Mouse (Mus musculus) embryonic facial prominence, embryonic 12.5 days (tissue): ENCODE measurements at regions not wholly inside any gene's neighbourhood (a gene's known extent, or its start where the extent isn't known, plus 50 kb on each side); places are given as distances from the start of the nearest gene placed in this dataset.

Experiments used
- ATAC-seq: fragments of 200-750 bp; cut with Nextera tagmentation; 2 replicates; pipeline ENCODE4 v1.8.0; 2017; ENCODE audit not compliant: insufficient number of reproducible peaks, insufficient read depth, low FRiP score, low TSS enrichment
- H3K27ac ChIP-seq: fragments of 300-500 bp; sonication (generic); 2 replicates; pipeline ENCODE4 v1.5.1; 2016; ENCODE audit warnings: mild to moderate bottlenecking
- H3K27me3 ChIP-seq: fragments of 300-500 bp; sonication (generic); 2 replicates; pipeline ENCODE4 v1.6.1; 2016; ENCODE audit warnings: mild to moderate bottlenecking, moderate library complexity
- H3K36me3 ChIP-seq: fragments of 300-500 bp; sonication (generic); 2 replicates; pipeline ENCODE4 v1.6.1; 2016; ENCODE audit warnings: mild to moderate bottlenecking
- H3K4me1 ChIP-seq: fragments of 300-500 bp; sonication (generic); 2 replicates; pipeline ENCODE4 v1.6.1; 2016
- H3K4me2 ChIP-seq: fragments of 300-500 bp; sonication (generic); replicated peaks from 2 replicates; pipeline ENCODE4 v1.6.1; 2016; ENCODE audit warnings: mild to moderate bottlenecking, moderate library complexity
- H3K4me3 ChIP-seq: fragments of 300-500 bp; sonication (generic); 2 replicates; pipeline ENCODE4 v1.5.1; 2016; ENCODE audit warnings: mild to moderate bottlenecking
- H3K9ac ChIP-seq: fragments of 300-500 bp; sonication (generic); 2 replicates; pipeline ENCODE4 v1.6.1; 2016; ENCODE audit warnings: mild to moderate bottlenecking, moderate library complexity
- H3K9me3 ChIP-seq: fragments of 300-500 bp; sonication (generic); 2 replicates; pipeline ENCODE4 v1.6.1; 2016; ENCODE audit warnings: mild to moderate bottlenecking, moderate library complexity
- WGBS: fragments of 180-500 bp; shearing (Covaris S2); methylation state at CpG from one replicate; pipeline ENCODE4 v1.1.7; 2016; 5-methylcytosine and 5-hydroxymethylcytosine counted together

GRCm38 (mm10) chr4:114721386-114721785 is 100.1 kb upstream of the Gm12830 start:
- ATAC-seq, result no peak
- Histone ChIP-seq H3K4me2 (no peak overlapping the region), H3K27me3 (peaks cover 8% of the 10 kb centered on the region; the same call in 1 of the 2 replicates), H3K27ac (0 out of 2 replicates have a peak overlapping the region, but pooled peaks have one; percentile 12), H3K4me3 (no peak overlapping the region), H3K9ac (no peak overlapping the region), H3K36me3 (no peaks in the 10 kb centered on the region), H3K9me3 (peaks cover 8% of the 10 kb centered on the region; the same call in 1 of the 2 replicates), H3K4me1 (peaks cover 23% of the 10 kb centered on the region)
- 49% methylated on average over 2 of the region's 2 CpGs for WGBS

GRCm38 (mm10) chr4:114728235-114729000 is 93.1 kb upstream of the Gm12830 start:
- no peaks in the 10 kb centered on the region for H3K36me3 ChIP-seq
- no peak overlapping the region for H3K4me2 ChIP-seq
- no peaks in the 10 kb centered on the region for H3K9me3 ChIP-seq
- no peak for ATAC-seq
- no peak overlapping the region for H3K9ac ChIP-seq
- H3K27ac ChIP-seq, result no peak overlapping the region
- no peaks in the 10 kb centered on the region for H3K4me1 ChIP-seq
- WGBS, result 89% methylated on average over 11 of the region's 11 CpGs
- peaks cover 8% of the 10 kb centered on the region; the same call in 1 of the 2 replicates for H3K27me3 ChIP-seq
- no peak overlapping the region for H3K4me3 ChIP-seq

DNA sequence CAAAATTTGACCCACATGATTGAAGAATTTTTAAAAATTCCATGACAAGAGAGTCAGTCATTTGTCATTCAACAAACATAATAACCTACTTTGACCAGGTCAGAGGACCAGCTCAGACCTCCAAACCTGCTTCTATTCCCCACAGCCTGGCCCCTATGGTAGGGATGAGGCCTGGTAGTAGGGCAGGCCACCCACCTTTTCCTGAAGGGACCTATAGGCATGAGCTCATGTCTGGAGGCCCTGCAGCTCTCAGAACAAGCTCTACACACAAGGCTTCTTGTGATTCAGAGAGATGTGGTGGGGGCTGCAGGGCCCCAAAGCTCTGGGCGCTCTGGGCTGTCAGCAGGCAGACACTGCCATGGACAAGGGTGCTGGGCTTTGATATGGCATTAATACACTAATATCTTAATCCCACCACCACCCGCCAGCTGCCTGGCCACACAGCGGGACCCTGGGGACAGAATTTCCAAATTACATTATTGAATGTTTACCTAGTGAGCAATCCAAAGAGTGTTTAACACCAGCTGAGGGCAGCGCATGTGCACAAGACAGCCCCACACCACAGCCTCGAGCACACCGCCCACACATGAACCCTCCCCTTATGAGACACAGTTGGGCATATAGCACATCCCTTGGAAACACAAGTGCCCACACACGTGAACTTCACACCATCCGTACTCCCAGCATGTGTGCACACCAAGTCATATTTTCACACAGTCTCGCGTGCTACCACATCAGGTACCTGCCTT is 88.1 kb upstream of the Gm12830 start:
- Histone ChIP-seq H3K9me3 (no peaks in the 10 kb centered on the region), H3K4me3 (no peak overlapping the region), H3K27me3 (0 out of 2 replicates have a peak, but pooled peaks cover 3% of the 10 kb centered on the region), H3K27ac (no peak overlapping the region), H3K4me2 (no peak overlapping the region), H3K9ac (no peak overlapping the region), H3K4me1 (no peaks in the 10 kb centered on the region), H3K36me3 (no peaks in the 10 kb centered on the region)
- no peak for ATAC-seq
- 75% methylated on average over 10 of the region's 10 CpGs for WGBS

DNA sequence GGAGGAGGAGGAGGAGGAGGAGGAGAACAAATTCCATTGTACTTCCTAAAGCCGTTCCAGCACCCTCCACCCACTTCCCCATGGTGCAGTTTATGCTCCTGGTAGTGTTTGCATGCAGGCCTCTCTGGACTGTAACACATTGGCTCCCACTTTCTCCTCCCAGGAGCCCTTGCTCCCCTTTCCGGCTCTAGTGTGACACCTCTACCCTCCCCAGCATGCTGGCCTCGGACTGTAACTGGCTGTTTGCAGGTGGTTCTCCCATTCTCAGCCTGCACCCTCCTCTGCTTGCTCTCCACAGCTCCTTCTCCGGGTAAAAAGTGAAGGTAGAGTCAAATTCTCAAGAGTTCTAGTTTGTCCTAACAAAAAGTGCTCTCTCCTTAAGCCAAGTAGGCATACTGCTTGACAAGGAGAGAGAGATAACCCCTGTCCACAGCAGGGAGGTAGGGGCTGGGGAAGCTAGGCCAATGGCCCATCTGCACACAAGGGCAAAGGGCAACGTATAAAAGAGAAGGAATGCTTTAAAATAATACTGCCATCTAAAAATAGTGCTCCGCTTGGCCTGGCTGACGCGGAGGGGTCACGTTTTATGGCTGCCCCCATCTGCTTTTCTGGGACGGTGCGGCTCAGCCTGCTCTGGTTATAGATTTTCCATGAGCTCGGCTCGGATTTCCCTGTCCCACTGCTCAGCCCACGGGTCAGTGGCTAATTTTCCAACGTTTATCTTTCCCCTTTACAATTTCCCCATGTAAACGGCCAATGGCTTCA is 82.4 kb upstream of the Gm12830 start:
- no peaks in the 10 kb centered on the region for H3K36me3 ChIP-seq
- whole genome bisulfite sequencing, result 21% methylated on average over 16 of the region's 16 CpGs
- no peaks in the 10 kb centered on the region for H3K9me3 ChIP-seq
- 0 out of 2 replicates have a peak, but pooled peaks cover 3% of the 10 kb centered on the region for H3K27me3 ChIP-seq
- no peak overlapping the region for H3K4me3 ChIP-seq
- no peak overlapping the region for H3K4me2 ChIP-seq
- H3K4me1 ChIP-seq, result no peaks in the 10 kb centered on the region; the same call in 1 of the 2 replicates
- ATAC-seq, result no peak
- no peak overlapping the region for H3K27ac ChIP-seq
- no peak overlapping the region for H3K9ac ChIP-seq

GRCm38 (mm10) chr4:114748131-114748530 is 73.4 kb upstream of the Gm12830 start:
- Histone ChIP-seq H3K9me3 (no peaks in the 10 kb centered on the region), H3K4me2 (no peak overlapping the region), H3K36me3 (no peaks in the 10 kb centered on the region), H3K4me3 (no peak overlapping the region), H3K4me1 (no peaks in the 10 kb centered on the region), H3K27me3 (no peaks in the 10 kb centered on the region), H3K27ac (no peak overlapping the region), H3K9ac (no peak overlapping the region)
- ATAC-seq, result no peak
- 88% methylated on average over 2 of the region's 2 CpGs for WGBS

- Histone ChIP-seq H3K9me3 (no peaks in the 10 kb centered on the region), H3K4me1 (no peaks in the 10 kb centered on the region), H3K27ac (no peak overlapping the region), H3K9ac (no peak overlapping the region), H3K4me3 (no peak overlapping the region), H3K4me2 (no peak overlapping the region), H3K27me3 (no peaks in the 10 kb centered on the region), H3K36me3 (no peaks in the 10 kb centered on the region)
- no peak for ATAC-seq
Observed at GRCm38 (mm10) chr4:114759837-114760236, 61.7 kb upstream of the Gm12830 start.

DNA sequence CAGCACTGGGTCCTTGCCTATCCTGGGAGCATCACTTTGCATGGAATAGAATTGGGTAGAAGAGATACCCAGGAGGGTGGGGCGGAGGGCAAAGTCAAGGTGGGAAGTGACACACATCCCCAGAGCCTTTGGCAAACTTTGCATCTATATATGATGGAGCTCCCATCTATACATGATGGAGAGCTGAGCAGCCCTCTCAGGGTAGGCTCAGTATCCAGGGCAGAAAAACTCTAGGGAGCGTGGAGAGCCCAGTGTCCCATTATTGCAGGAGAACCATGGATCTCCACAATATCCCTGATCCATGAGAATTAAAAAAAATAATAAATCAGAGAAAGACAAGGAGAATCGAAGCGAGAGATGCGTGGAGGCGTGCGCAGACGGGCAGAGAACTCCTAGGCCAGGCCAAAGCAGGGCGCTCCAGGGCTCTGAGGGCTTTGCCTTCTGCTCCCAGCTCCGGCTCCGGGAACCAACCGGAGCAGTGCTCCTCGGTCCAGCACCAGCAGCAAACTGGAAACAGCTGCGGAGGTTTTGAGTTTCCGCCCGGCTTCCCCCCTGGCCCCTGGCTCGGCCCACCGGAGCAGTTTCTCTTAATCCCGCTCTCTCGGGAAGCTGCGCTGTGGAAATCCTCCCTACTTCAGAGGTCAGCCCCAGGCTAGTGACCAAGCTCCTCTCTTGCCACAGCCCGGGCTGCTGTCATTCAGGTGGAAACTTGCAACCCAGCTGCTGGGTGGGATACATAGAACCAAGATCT is 54.7 kb upstream of the Gm12830 start:
- H3K9ac ChIP-seq, result no peak overlapping the region
- 21% methylated on average over 22 of the region's 22 CpGs for WGBS
- 0 out of 2 replicates have a peak overlapping the region, but pooled peaks have one; percentile 36 for H3K27ac ChIP-seq
- peaks cover 21% of the 10 kb centered on the region; the same call in 1 of the 2 replicates for H3K27me3 ChIP-seq
- no peak overlapping the region for H3K4me3 ChIP-seq
- H3K4me2 ChIP-seq, result peak overlapping the region; percentile 14; the same call in 1 of the 2 replicates
- H3K36me3 ChIP-seq, result no peaks in the 10 kb centered on the region
- H3K4me1 ChIP-seq, result peaks cover 28% of the 10 kb centered on the region
- ATAC-seq, result peak; percentile 61; the same call in 1 of the 2 replicates
- no peaks in the 10 kb centered on the region for H3K9me3 ChIP-seq
